Mouse (Mus musculus): ENCODE data around the gene Parp11.

Gene Parp11

DNA sequence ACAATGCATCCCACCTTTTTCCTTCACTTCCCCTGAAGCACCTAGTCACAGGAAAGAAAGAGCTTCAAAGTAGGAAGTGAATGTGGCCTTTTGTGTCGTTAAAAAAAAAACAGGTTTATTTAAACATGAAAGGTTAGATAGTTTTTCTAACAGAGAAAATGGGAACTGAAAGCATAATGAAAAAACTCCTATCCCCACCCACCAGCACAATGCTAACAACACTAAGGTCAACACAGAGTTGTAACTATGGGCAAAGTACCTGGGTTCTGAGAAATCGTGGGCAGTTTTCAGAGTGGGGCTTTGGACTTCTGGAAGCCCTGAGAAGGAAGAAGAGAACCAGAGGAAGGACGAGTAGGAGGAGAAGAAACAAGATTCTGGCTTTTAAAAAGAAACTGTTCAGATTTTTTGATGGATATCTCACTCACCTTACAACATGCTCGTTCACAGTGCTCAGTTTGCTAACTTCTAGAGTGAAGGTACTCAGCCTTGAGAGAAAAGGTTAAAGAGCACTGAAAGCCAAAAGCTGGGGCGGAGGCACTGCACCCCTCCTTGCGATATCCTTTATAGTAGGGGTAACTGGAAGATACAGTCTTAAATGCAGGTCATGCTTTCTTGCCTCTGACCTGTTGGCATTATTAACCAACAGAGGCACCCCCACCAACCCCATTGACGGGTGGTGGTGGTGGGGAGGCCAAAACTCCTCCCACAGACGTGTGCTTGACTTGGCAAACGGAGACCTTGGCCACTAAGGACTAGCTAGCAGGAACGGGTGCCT is 1.2 kb downstream of the Parp11 start:
- in situ Hi-C loops (cut with MboI; ENCODE audit: low sequenced_read_pairs): no loop called here

DNA sequence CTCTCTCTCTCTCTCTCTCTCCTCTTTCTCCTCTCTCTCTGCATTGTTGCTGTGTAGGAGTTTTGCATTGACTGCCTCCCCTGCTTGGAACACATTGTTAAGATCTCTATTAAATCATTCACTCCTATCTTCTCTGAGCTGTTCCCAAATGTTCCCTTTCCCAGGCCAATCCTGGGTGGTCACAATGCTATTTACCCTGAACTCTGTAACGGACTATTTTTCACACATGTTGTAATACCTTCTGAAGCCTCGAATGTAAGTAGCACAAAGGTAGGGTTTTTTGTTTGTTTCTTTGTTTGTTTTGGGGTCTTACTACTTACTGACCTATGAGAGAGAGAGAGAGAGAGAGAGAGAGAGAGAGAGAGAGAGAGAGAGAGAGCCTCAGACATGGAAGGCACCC is 2.2 kb downstream of the Parp11 start:
- in situ Hi-C loops (cut with MboI; ENCODE audit: low sequenced_read_pairs): no loop called here

DNA sequence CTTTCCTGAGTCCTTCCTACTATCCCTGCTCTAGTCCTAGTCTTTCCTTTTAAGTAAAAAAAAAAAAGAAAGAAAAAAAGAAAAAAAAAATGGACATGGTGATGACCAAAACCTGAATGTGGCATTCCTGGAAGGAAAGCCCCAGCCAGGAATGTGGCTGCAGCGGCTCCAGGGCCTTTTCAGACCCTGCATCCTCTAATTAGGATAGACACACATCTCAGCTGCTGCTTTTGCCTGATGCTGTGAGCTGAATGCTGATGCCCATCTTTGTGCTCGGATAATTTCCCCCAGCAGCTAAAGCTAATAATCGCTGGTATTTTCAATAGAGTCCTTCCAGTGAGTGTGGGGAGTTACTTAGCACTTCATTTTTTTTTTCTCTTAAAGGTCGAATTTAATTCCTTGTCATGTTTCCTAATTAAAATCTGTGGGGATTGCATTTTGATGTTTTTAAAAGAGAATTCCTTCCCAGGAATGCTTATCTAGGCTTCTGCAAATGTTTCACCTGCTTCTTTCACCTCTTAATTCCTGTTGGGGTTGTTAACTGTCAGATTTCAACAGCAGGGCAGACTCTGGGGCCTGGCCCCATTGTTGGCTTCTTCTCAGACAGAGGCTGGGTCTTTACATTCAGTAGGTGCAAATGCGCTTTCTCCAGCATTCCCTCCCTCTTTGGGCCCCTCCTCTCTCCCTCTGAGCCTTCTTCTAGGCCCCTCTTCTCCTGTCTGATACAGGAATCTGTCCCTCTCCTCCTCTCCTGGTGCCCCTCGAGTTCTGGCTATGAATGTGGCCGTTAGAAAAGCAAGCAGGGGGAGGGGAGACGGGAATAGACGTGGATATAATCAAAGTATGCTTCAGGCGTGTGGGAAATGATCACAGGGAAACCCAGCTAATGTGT is 3.1 kb downstream of the Parp11 start:
- in situ Hi-C loops (cut with MboI; ENCODE audit: low sequenced_read_pairs): no loop called here

DNA sequence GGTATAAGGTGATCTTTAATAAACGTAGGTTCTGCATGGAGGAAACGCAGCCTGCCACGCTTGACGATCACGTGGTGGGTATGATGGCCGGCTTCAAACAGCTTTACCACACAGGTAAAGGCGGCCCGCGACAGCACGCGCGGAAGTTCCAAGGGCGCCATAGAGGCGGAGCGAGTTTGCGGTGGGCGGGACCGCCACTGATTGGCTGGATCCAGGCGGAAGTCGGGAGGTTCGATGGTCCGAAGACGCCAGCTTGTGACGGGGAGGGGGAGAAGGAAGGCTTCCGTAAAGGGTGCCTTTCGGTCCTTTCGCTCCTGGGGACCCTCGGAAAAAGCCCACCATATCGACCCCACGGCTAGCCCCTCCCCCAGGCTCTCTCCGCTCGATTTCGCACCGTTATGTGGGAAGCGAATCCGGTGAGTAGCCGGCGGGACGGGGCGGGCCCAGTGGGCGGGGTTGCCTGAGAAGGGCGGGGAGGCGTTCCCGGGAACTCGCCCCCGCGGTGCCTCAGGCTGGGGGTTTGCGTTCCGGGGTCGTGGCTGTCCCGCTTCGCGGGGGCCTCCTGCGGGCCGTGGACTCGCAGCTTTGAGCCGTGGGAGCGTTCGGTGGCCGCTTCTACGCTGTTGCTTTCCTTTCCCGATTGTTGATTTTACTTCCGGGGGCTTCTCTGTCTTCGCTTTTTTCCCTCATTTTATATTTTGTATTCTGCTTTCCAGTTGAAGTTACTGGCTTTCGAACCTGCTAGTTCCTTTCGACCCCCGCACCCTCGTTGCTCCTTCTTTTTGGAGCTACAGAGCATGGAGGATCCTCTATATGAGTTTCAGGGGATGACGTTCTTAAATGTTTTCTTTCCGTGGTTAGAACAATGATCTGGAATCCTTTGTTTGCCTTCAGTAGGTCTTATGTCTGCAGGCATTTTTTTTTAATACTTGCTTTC is 7.0 kb downstream of the Parp11 start:
- in situ Hi-C loops (cut with MboI; ENCODE audit: low sequenced_read_pairs): no loop called here

DNA sequence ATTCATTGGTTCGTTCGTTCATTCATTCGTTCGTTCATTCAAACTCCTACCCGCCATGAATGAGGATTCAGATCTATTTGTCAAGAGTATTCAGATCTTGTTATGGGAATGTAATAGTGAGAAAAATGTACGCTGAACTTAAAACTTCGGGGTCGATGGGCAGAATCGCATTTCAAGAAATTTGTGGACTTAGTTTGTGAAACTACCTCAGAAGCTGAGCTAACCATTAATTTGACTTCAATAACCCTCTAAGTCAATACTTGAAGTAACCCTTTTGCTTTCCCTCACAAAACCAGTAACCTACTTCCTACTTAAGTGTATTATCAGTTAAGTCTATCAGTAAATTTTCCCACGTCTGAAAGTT is 7.7 kb downstream of the Parp11 start:
- in situ Hi-C loops (cut with MboI; ENCODE audit: low sequenced_read_pairs): no loop called here

DNA sequence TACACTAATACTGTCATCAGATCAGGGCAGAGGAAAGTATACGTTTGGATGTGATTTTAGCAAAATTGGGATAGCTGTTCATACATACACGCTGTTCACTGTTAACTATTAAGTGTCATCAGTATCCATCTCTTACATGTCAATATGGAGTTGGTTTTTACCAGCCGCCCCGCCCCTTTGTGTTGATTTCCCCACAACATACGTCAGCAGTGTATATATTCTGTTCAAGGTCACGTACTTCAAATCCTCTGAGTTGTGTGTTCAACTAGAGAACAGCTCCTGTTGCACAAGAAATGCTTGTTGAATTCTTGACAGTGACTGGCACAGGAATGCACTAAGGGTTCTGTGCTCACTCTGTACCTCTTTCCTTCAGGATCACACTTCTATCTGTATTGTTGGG is 8.2 kb downstream of the Parp11 start:
- in situ Hi-C loops (cut with MboI; ENCODE audit: low sequenced_read_pairs): no loop called here

DNA sequence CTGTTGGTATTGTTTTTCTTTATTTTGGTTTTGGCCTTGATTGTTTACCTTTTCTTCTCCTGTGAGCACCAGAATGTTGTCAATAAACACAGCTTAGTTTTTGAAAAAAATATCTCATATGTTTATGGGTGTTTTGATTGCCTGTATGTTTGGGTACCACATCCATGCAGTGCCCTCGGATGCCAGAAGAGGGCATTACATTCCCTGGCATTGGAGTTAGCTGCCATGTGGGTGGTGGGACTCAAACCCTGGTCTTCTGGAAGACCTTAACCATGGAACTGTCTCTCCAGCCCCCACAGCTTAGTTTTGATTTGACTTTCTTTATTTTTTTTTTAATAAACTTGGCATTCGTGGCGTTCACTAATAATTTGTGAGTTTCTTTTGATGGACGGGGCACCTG is 8.8 kb downstream of the Parp11 start:
- in situ Hi-C loops (cut with MboI; ENCODE audit: low sequenced_read_pairs): no loop called here

DNA sequence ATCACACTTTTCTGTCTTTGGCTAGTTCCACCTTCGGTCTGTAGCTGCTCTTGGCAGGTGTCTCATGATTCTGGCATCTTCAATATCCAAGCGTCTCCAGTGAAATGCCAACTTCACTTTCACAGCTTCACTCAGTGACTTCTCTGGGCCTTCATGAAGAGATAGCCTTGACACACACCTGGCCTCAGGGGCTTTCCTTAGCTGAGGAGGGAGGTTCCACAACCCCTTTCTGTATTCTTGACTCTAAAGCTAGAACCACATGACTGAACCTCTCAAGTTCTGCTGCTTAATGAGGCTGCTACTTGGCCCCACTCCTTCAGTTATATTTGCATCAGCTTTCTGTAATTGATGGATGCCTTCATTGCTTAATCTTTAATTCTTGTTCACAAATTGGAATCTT is 10.1 kb downstream of the Parp11 start:
- in situ Hi-C loops (cut with MboI; ENCODE audit: low sequenced_read_pairs): no loop called here

DNA sequence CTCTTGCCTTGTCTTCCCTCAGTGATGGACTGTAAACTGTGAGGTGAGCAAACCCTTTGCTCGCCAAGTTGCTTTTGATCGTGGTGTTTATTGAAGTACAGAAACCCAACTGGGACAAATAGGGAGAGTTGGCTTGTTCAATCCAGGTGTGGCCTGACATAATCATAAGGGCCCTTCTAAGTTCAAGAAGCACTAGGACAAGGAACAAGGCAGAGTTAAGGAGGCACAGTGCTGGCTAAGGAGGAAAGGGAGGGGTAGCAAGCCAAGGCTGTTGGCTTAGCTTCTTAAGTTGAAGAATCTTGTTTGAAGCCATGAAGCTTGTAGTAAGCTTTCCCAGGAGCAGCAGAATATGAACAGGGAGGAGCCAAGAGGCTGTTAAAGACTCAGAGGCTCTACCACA is 13.1 kb downstream of the Parp11 start:
- in situ Hi-C loops (cut with MboI; ENCODE audit: low sequenced_read_pairs): no loop called here

DNA sequence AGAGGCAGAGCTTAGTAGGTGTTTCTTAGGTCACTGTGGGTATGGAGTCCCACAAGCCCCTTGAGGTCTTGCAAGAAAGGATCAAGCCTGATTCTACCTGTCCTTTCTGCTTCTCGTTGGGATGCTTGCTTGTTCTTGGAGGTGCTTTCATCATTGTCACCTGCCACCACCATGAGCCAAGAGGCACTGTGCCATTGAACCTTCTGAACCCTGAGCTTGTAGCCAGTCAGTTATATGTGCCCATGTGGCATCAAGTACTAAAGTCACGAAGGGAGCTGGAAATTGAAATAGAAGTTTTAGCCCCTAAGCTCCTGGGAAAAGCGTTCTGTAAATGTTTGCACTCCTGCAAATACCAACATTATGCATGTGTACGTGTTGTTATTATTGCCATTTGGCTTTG is 14.9 kb downstream of the Parp11 start:
- in situ Hi-C loops (cut with MboI; ENCODE audit: low sequenced_read_pairs): no loop called here

DNA sequence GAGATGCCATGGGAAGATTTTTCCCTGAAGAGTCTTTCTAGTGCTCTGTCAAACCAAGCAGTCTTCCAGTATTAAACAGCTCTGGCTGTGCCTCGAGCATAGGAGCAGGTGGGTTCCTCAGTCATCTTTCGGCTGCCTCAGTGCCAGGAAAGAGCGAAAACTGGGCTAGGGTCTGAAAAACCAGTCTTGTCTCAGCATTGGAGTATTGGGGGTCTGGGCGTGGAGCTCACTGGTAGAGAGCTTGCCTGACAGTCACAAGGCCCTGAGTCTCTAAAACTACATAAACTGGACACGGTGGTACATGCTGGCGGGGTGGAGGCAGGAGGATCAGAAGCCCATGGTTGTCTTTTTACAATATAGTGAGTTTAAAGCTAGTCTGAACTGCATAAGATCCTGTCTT is 15.6 kb downstream of the Parp11 start:
- in situ Hi-C loops (cut with MboI; ENCODE audit: low sequenced_read_pairs): no loop called here

DNA sequence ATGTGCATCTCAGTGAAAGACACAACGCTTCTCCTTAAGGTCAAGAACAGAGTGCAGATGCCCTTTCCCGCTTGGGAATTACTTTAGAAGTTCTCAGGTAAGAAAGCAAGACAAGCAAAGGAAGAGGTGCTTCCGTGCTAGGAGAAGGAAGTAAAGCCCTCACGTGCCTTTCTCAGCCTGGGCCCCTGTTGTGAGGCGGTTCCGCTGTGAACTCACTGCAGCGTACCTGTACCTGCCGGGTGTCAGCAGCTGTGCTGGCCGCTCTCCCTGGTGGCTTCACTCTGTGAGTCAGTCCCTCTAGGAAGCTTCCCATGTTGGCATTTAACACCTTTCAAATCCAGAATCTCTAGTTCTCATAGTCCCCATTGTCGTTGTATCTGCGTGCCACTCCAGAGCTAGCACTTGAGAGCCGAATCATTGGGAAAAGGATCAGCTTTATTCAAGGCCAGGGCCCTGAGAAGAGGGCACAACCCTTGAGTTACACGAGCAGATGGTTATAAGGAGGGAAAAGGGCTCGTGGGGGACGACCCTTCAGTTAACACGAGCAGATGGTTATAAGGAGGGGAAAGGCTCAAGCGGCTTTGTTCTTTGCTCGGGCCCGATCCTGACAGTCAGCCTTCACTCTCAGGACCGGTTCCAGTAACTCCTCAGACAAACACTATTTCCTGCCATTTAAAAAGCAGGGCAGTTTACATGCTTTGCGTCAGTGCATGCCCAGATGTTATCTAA is 16.8 kb downstream of the Parp11 start:
- in situ Hi-C loops (cut with MboI; ENCODE audit: low sequenced_read_pairs): no loop called here

DNA sequence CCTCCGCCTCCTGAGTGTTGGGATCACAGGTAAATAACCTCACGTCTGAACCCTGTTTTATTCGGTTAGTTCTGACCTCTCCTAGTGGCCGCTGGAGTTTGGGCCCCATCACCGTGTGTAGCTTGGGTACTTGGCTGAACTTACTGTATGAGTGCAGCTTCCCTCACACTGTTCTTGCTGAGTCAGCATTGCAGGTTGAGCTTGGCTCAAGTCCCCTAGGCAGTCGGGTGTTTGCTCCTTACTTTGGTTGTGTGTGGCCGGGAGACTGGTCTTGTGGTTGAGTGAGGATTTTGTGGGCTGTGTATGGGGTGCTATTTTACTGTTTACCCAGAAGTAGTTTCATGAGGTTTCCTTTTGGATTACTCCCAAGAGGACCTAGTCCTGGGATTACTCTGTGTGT is 17.9 kb downstream of the Parp11 start:
- in situ Hi-C loops (cut with MboI; ENCODE audit: low sequenced_read_pairs): no loop called here

DNA sequence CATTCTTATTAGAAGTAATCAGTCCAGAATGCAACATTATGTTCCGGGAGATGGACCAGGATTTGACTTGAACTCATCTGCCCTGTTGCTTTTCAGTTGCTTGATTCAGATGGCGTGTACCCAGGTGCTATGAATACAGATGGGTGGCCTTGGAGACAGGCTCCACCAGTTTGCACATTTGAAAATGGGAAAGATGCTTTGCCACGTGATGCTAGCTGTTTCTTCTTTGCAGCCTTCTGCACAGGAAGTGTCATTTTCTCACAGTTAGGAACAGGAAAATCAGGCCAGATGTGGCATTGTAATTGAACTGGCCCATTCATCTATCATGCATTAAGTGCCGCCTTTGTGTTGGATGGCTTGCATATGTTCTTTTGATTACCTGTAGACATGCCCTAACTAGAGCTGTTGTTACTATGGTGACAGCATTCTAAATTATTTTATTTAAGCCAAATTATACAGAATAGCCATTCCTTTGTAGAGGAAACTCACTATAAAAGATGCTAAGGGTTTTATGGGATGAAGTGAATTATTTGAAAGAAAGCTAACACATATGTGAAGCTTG is 20.2 kb downstream of the Parp11 start:
- in situ Hi-C loops (cut with MboI; ENCODE audit: low sequenced_read_pairs): no loop called here

DNA sequence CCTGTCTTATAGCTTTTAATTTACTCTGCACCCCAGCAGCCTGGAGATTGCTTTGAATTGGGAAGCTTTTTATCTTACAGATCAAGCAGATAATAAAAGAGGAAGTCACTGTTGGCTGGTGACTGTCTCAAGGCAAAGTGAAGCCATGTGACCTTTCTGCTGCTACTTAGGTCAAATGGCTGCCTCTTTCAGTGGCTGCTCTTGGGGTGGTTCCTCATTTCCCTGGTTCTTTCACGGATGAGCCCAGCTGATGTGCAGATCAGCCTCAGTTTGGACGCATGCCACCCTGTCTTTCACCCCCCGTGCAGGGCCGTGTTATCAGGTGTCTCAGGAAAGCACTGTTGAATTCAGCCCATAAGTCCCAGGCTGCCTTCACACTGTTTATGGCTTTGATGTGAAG is 25.4 kb downstream of the Parp11 start:
- in situ Hi-C loops (cut with MboI; ENCODE audit: low sequenced_read_pairs): no loop called here

DNA sequence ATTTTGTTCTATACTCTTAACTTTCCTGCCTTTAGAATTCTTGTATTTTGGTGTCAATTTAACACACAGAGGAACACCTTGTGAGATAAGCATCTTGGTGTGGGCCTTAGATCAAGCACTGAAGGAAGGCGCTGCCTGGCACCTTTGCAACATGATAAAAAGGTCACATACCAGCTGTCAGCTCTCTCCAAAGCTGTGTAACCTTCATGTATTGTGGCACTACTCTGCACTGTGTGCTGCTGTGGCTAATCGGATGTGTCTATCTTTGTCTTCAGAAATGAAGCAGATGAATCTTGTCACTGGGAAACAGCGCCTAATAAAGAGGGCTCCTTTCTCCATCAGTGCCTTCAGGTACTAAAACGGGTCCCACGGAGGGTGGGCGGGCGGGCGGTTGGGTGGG is 27.3 kb downstream of the Parp11 start:
- in situ Hi-C loops (cut with MboI; ENCODE audit: low sequenced_read_pairs): no loop called here

DNA sequence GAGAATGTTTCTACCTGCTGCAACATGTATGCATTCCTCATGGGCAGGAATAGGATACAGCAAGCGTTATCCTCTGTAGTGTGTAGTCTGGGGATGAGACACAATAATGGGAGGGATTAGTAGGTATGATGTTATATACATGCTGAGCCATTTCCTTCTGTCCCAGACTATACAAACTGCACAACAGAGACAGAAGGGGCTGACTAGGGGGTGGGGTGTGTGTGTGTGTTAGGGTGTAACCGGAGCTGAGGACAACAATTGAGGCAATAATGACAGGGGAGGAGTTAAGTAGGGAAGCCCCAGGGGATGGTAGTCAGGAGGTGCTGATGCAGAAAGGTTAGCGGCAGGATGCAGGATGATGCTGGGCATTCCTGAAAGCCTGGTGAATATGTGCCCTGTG is 28.6 kb downstream of the Parp11 start:
- in situ Hi-C loops (cut with MboI; ENCODE audit: low sequenced_read_pairs): no loop called here

DNA sequence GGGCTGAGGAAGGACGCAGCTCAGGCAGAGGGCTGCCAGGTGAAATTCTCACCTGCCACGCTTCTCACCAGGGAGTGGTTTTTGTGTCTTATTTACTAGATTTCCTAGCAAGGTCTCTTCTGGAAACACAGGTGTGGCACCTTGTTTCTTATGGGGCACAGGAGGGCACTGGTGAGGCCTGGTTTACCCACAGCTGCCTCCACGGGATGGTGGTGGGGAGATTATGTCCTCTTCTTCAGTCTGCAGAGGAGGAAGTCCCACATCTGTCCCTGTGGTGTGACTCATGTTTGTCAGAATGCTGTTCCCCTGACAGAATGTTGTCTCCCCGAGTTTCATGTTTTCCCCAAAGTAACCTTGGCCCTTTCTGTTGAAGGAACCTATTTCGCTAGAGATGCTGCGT is 44.4 kb downstream of the Parp11 start:
- in situ Hi-C loops (cut with MboI; ENCODE audit: low sequenced_read_pairs): no loop called here

DNA sequence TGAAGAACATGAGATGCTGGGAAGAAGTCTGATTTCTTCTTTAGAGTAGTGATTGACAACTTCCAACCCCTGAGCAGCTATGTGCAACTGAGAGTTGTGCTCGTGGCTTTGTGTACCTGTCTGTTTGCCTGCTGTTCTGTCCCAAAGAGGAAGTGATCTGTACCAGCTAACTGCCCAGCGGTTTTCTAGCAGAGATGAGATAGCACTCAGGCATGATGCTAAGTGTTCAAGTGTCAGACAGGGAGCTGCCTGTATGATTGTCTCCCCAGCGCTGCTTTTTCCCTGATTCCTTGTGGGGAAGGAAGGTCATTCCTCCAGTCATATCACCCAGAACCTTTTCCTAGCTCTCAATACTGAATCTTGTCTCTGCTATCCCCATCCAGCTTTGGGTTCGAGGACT is 45.9 kb downstream of the Parp11 start:
- in situ Hi-C loops (cut with MboI; ENCODE audit: low sequenced_read_pairs): no loop called here

DNA sequence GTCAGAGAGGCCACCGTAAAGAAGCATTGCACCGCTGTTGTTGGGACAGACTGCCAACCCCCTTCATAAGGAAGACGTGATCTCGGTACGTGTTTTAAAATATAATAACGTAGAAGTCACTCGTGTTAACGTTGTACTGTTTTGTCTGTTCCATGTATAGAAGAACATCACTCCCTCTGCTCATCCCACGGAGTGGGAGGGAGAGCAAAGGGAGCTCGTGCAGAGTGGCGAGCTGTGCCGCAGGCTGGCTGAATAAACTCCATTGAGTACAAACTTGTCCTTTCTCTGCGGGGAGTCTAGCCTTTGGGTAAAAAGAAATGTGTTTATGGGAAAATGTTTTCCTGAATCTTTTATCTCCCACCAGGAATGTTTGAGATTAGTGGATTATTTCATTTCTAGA is 47.1 kb downstream of the Parp11 start:
- in situ Hi-C loops (cut with MboI; ENCODE audit: low sequenced_read_pairs): no loop called here

Data from CH12F3 (cell line).